Mouse (Mus musculus): Measurements from ENCODE around the gene Eipr1. TPM values are rescaled to one million over a fixed set of nuclear protein-coding genes. Genes with fewer than 3 reads are reported as not detected.

Eipr1 gene
- total and polyA plus RNA-seq, 3 experiments = 33.3 to 35.4 (median 34.4) TPM

GRCm38 (mm10) chr12:28841179-28841698 lies 89.6 kb downstream of the Eipr1 start:
- dilution Hi-C loops (cut with MboI; ENCODE audit: extremely low pct_ligation_motif_present, extremely low pct_unique_long_range_greater_than_20kb, low sequenced_read_pairs) (no loop called here), in situ Hi-C loops (cut with MboI; ENCODE audit: low pct_ligation_motif_present, low pct_unique_long_range_greater_than_20kb, low sequenced_read_pairs) (no loop called here)
- Histone ChIP-seq H3K27me3 (replicated peaks) (no peaks in the 10 kb centered on the region), H3K4me3 (replicated peaks in 1 of 3; ENCODE audit: low read depth in 2 of 3, low read length in 2 of 3, poor library complexity in 1 of 3) (no peak overlapping the region), H3K27ac (ENCODE audit: insufficient read depth, low read depth) (no peak overlapping the region), H3K9me3 (replicated peaks; ENCODE audit: low read length) (peaks cover 1% of the 10 kb centered on the region), H3K4me1 (ENCODE audit: control insufficient read depth in 1 of 2, insufficient read depth in 2 of 2) (peaks cover 0 to 4% of the 10 kb centered on the region in 2 experiments; a peak in 3 of 4 replicates), H3K36me3 (replicated peaks in 1 of 2; ENCODE audit: control insufficient read depth in 1 of 2, insufficient read depth in 1 of 2, low read length in 1 of 2) (peaks cover 0 to 10% of the 10 kb centered on the region in 2 experiments), H3K9ac (ENCODE audit: insufficient read depth, low read depth) (no peak overlapping the region), H3K79me2 (replicated peaks; ENCODE audit: control insufficient read depth, extremely low read depth, insufficient read depth, poor library complexity, severe bottlenecking) (no peaks in the 10 kb centered on the region), H3K4me2 (ENCODE audit: insufficient read depth, low read depth, poor library complexity, severe bottlenecking) (no peak overlapping the region)
- TF ChIP-seq CHD1 (IDR thresholded peaks at IDR 0.05; ENCODE audit: low read depth, low read length) (no peak), MYC (IDR thresholded peaks at IDR 0.05; ENCODE audit: low read depth, low read length) (no peak), RCOR1 (conservative IDR thresholded peaks at IDR 0.05; ENCODE audit: low read depth, low read length) (no peak), NELFE (IDR thresholded peaks at IDR 0.05; ENCODE audit: low read depth, low read length) (no peak), ZNF384 (IDR thresholded peaks at IDR 0.05; ENCODE audit: low read depth, low read length) (no peak), USF1 (IDR thresholded peaks at IDR 0.05; ENCODE audit: low read depth, low read length) (no peak), ZKSCAN1 (IDR thresholded peaks at IDR 0.05; ENCODE audit: borderline replicate concordance, low read depth, low read length) (no peak), POLR2A (IDR thresholded peaks at IDR 0.05; ENCODE audit: low read depth, low read length) (no peak), CHD2 (IDR thresholded peaks at IDR 0.05; ENCODE audit: low read length) (no peak), KAT2A (IDR thresholded peaks at IDR 0.05; ENCODE audit: insufficient replicate concordance, low read length) (no peak), TCF12 (IDR thresholded peaks at IDR 0.05; ENCODE audit: low read depth, low read length) (no peak), HCFC1 (IDR thresholded peaks at IDR 0.05; ENCODE audit: low read depth, low read length) (no peak), PAX5 (IDR thresholded peaks at IDR 0.05; ENCODE audit: low read length) (no peak), GABPA (IDR thresholded peaks at IDR 0.05; ENCODE audit: insufficient replicate concordance, low read depth, low read length) (no peak), MAZ (IDR thresholded peaks at IDR 0.05; ENCODE audit: low read depth, low read length) (no peak), EP300 (IDR thresholded peaks at IDR 0.05; ENCODE audit: low read length) (no peak), BHLHE40 (IDR thresholded peaks at IDR 0.05; ENCODE audit: low read depth, low read length) (no peak), ZC3H11A (IDR thresholded peaks at IDR 0.05; ENCODE audit: low read depth, low read length) (no peak)
- DNase-seq (ENCODE audit: extremely low read depth) = no peak

GRCm38 (mm10) chr12:28845811-28846210 lies 94.2 kb downstream of the Eipr1 start:
- H3K4me1 ChIP-seq (ENCODE audit: control insufficient read depth in 1 of 2, insufficient read depth in 2 of 2) = no peaks in the 10 kb centered on the region
- dilution Hi-C loops (cut with MboI; ENCODE audit: extremely low pct_ligation_motif_present, extremely low pct_unique_long_range_greater_than_20kb, low sequenced_read_pairs) (no loop called here), in situ Hi-C loops (cut with MboI; ENCODE audit: low pct_ligation_motif_present, low pct_unique_long_range_greater_than_20kb, low sequenced_read_pairs) (no loop called here)
- no peak for DNase-seq (ENCODE audit: extremely low read depth)
- H3K4me3 ChIP-seq (replicated peaks in 1 of 3; ENCODE audit: low read depth in 2 of 3, low read length in 2 of 3, poor library complexity in 1 of 3) = no peak overlapping the region
- H3K9ac ChIP-seq (ENCODE audit: insufficient read depth, low read depth) = no peak overlapping the region
- H3K36me3 ChIP-seq (replicated peaks in 1 of 2; ENCODE audit: control insufficient read depth in 1 of 2, insufficient read depth in 1 of 2, low read length in 1 of 2) = peaks cover 0 to 32% of the 10 kb centered on the region in 2 experiments
- TF ChIP-seq RCOR1 (conservative IDR thresholded peaks at IDR 0.05; ENCODE audit: low read depth, low read length) (no peak), ZMIZ1 (IDR thresholded peaks at IDR 0.05; ENCODE audit: low read depth, low read length) (no peak), MYC (IDR thresholded peaks at IDR 0.05; ENCODE audit: low read depth, low read length) (no peak), RAD21 (IDR thresholded peaks at IDR 0.05; ENCODE audit: low read depth, low read length) (no peak), MAFK (IDR thresholded peaks at IDR 0.05; ENCODE audit: insufficient replicate concordance, low read length) (no peak), POLR2A (IDR thresholded peaks at IDR 0.05; ENCODE audit: low read depth, low read length) (no peak), NELFE (IDR thresholded peaks at IDR 0.05; ENCODE audit: low read depth, low read length) (no peak), ZNF384 (IDR thresholded peaks at IDR 0.05; ENCODE audit: low read depth, low read length) (no peak), ELF1 (IDR thresholded peaks at IDR 0.05; ENCODE audit: low read depth, low read length) (no peak), CHD2 (IDR thresholded peaks at IDR 0.05; ENCODE audit: low read length) (no peak), TCF12 (IDR thresholded peaks at IDR 0.05; ENCODE audit: low read depth, low read length) (no peak), ZC3H11A (IDR thresholded peaks at IDR 0.05; ENCODE audit: low read depth, low read length) (no peak), BHLHE40 (IDR thresholded peaks at IDR 0.05; ENCODE audit: low read depth, low read length) (no peak), SMC3 (IDR thresholded peaks at IDR 0.05; ENCODE audit: low read depth, low read length) (no peak), CHD1 (IDR thresholded peaks at IDR 0.05; ENCODE audit: low read depth, low read length) (no peak), SIN3A (IDR thresholded peaks at IDR 0.05; ENCODE audit: low read length) (no peak), POLR2AphosphoS2 (IDR thresholded peaks at IDR 0.05; ENCODE audit: low read depth, low read length) (no peak)
- H3K4me2 ChIP-seq (ENCODE audit: insufficient read depth, low read depth, poor library complexity, severe bottlenecking) = no peak overlapping the region
- H3K27me3 ChIP-seq (replicated peaks) = no peaks in the 10 kb centered on the region
- no peaks in the 10 kb centered on the region for H3K79me2 ChIP-seq (replicated peaks; ENCODE audit: control insufficient read depth, extremely low read depth, insufficient read depth, poor library complexity, severe bottlenecking)
- no peak overlapping the region for H3K27ac ChIP-seq (ENCODE audit: insufficient read depth, low read depth)
- peaks cover 1% of the 10 kb centered on the region for H3K9me3 ChIP-seq (replicated peaks; ENCODE audit: low read length)

Measured in CH12.LX (cell line).